Mouse (Mus musculus) liver, embryonic 14.5 days (tissue): ENCODE data around the gene Lrg1.

Experiments used
- CTCF ChIP-seq: IDR thresholded peaks from 2 replicates; pipeline ENCODE4 v1.5.1; 2016; ENCODE audit warnings: antibody characterized with exemption, low read depth, control low read depth
- EP300 ChIP-seq: IDR thresholded peaks from 2 replicates; pipeline ENCODE4 v1.6.1; 2016; ENCODE audit warnings: antibody characterized with exemption, low read depth

- TF ChIP-seq CTCF (no peak), EP300 (no peak)
These were observed 49.6 kb downstream of the Lrg1 start for GRCm38 (mm10) chr17:56072243-56072642.
